Mouse (Mus musculus): ENCODE data around the gene Sec16a.

DNA sequence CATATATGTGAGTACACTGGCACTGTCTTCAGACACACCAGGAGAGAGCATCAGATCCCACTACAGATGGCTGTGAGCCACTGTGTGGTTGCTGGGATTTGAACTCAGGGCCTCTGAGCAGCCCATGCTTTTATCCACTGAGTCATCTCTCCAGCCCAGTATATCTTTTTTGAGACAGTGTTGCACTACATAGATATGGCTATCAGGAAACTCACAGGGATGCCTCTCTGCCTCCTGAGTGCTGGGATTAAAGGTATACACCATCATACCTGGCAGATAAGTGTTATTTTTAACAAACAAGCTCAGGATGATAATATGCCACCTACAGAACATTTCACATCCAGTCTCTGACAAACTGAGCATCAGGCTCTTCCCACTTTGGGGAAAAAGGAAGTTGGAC, 27.9 kb downstream of the Sec16a start:
- TF ChIP-seq CTCF (IDR thresholded peaks at IDR 0.05; ENCODE audit: low read depth, low read length) (no peak), POLR2A (IDR thresholded peaks at IDR 0.05; ENCODE audit: extremely low read depth, insufficient read depth, low read length) (no peak)

All from liver, adult 2 months (tissue).